Mouse (Mus musculus): ENCODE measurements around the gene Ccm2.

The Ccm2 gene

DNA sequence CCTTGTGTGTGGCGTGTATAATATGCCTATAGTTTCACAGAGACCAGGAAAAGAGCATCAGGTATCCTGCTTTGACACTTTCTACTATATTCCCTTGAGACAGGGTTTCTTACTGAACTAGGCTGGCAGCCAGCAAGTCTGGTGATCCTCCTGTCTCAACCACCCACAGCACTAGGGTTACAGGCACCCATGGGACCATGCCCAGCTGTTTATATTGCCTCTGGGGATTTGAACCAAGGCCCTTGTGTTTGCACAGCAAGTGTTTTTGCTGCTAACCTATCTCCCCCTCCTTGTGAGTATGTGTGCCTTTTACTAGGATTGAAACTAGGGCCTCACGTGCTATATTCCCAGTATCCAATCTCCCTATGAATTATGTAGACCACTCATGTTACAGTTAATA is 34.9 kb downstream of the Ccm2 start:
- no peak for DNase-seq (ENCODE audit: low spot score)

DNA sequence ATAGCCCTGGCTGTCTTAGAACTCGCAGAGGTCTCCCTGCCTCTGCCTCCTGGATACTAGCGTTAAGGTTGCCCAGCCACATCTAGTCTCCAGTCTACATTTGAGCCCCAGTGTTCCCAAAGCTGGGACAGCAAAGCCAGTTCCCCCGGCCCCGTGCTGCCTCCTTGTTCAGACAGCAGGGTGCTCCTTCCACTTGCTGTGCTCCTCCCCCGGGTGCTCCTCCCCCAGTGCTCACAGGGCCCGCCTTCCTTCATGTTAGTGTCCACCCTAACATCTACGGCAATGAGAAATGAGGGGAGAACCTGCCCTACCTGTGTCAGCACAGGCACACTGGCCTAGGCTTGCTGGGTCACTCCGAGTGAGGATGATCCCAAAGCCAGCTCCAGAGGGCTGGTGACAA is 39.1 kb downstream of the Ccm2 start:
- no peak for DNase-seq (ENCODE audit: low spot score)

DNA sequence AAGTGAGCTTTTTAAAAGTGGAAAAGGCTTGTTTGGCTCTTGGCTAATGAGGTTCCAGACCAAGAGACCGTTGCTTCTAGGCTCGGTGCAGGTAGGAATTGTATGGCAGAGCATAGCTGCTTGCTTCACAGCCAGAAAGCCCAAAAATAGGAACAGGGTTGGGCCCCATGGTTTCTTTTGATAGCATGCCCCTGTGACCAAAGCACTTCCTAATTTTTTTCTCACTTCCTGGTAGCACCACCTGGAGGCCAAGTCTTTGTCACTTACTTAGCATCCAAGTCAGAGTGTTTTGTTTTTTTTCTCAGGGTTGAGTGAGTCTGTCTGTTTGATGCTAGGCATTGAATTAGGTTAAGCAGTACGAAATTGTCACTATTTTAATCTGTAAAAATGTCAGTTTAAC is 40.0 kb downstream of the Ccm2 start:
- DNase-seq (ENCODE audit: low spot score), result no peak

DNA sequence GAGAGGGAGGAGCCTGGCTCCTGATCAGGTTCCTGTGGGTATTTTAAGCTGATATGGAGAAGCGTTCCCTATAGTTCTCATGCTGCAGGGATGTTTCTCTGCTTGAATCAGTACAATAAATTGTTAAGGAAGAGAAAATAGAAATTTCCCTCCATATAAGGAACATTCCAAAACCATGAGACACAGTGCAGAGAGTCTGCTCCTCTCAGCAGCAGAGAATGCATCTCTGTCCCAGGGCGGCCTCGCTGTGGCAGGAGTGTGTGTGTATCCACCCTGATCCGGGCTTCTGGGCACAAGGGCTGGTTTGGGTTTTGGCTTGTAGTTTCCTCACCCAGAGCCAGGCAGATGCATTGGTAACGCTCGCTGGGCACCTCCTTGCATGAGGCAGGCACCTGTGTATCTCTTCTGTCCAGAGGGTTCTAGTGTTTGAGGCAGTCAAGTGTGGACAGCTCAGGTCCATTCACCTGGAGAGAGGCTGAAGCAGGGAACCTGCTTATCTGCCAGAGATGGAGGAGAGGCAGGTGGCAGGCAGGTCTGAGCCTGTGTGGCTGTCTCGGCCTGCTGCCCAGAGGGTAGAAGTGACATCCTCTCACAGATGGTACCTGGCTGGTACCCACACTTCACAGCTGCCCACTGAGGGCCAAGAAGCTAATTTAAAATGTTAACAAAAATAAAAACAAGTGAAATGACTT is 40.7 kb downstream of the Ccm2 start:
- DNase-seq (ENCODE audit: low spot score), result no peak

DNA sequence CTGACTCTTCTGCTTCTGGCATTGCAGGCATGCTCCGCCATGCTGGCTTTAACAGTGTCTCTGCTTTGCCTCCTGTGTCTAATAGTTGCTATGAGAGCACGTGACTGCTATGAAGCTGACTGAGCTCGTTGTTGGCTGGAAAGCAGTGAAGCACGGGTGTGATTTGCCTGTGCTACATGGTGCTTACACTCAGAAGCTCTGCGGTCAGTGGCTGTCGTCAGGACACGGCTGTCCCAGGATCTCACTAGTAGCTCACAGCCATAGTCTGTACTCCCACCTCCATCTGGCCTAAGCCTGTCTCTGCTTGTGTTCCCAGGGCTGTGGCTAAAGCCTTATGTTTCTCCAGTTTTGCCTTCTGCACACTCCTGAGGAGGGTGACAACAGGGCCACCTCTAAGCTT is 41.6 kb downstream of the Ccm2 start:
- no peak for DNase-seq (ENCODE audit: low spot score)

DNA sequence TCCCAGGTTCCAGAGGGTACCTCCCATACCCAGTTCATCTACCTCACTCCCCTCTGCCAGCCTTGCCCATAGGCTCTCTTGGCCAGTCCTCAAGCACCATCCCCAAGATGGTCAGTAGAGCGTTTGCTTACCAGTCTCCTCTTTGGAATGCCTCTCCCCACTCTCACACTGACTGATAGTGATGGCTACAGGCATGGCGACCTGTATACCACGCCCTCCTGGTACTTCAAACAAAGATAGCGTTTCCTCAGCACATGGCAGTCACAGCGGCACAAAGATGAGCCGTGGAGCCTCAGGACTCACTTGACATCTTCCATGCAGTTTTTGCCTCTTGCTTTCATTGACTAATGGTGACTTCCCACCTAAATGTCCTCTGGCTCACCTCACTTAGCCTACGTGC is 43.2 kb downstream of the Ccm2 start:
- DNase-seq (ENCODE audit: low spot score), result no peak

DNA sequence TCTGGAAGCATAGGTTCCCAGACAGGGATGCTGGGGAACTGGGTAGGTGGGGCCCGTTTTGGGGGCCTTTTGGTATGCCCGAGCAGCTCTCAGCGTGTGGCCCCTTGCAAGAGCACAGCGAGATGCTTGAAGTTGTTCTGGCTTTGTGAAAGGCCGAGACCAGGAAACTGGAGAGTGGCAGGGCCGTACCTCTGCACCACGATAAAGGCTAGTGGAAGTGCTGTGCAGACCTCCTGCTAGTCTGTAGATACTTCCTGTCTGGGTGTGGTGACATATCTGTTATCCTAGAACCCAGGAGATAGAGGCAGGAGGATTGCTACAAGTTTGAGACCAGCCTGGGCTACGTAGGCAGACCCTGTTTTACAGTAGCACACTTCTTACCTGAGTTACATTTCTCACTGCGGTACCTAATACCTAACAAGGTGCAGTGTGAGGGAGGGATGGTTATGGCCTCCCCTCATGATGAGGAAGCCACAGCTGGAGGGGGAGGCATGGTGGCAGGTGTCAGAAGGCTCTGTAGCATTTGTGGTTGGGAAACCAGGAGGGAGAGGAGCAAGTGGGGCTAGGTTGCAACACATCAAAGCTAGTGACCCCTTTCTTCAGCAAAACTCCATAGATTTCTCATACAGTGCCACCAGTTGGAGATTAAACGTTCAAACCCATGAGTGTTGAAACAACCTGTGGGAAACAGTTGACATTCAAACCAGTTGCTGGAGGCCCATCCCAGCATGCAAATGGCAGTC is 44.4 kb downstream of the Ccm2 start:
- no peak for DNase-seq (ENCODE audit: low spot score)

DNA sequence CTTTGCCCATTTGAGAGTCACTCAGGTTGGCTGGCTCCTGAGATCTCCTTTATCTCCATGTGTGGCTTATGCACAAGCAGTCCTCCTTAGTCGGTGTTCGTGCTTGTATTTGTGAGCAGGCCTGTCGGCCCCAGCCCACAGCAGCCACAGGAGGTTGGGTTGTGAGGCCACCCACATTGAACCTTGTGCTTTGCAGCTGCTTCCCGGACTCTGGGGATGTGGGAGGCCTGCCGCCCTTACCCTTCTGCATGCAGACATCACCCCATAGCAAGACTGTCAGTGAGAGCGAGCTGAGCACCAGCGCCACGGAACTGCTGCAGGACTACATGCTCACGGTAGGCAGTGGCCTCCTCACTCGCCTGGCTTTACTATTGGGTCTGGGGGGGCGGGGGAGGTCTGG is 46.7 kb downstream of the Ccm2 start:
- no peak for DNase-seq (ENCODE audit: low spot score)

DNA sequence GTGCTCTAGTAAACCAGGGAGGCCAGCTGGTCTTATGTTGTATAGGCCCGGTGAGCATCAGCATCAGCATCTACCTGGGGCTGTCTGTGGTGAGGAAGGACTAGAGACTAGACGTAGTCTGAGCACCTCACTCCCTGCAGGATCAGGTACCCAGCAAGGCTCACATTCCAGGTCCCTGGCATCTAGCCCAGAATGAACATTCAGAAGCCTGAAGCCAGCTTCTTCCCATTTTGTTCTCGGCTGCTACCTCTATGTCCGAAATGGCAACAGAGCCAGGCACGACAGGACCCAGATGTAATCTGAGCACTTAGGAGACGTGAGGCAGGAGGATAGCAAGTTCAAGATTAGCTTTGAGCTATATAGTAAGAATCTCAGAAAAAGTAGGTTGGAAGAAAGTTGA is 48.2 kb downstream of the Ccm2 start:
- no peak for DNase-seq (ENCODE audit: low spot score)

DNA sequence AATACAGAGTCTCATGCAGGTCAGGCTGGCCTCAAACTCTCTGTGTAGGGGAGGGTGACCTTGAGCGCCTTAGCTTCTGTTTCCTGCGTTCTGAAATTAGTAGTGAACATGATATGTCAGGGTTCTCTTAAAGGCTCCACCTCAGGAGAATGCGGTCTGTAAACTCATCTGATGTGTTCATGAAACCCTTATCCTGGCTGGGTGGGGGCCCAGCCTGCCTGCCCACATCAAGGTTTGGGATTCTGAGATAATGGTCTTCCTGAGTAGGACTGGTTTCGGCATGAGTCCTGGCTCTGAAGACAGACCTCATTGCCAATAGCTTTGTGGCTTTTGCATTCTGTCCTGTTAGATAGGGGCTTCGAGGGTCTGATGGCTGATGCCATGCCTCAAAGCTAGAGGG is 48.7 kb downstream of the Ccm2 start:
- DNase-seq (ENCODE audit: low spot score), result no peak

DNA sequence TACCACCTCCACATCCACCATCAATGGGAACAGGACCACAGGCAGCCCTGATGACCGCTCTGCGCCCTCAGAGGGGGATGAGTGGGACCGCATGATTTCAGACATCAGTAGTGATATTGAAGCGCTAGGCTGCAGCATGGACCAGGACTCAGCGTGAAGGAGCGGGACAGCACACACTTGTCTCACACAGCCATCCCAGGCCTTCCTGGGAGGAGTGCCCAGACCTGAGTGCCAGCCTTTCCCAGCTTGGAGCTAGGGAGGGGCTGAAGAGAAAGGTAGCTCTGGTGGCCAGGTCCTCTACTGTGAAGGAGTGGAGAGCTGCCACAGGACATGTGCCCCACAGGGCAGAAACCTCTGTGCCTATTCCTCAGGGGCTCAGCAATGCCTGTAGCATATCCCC is 49.5 kb downstream of the Ccm2 start:
- DNase-seq (ENCODE audit: low spot score), result no peak

DNA sequence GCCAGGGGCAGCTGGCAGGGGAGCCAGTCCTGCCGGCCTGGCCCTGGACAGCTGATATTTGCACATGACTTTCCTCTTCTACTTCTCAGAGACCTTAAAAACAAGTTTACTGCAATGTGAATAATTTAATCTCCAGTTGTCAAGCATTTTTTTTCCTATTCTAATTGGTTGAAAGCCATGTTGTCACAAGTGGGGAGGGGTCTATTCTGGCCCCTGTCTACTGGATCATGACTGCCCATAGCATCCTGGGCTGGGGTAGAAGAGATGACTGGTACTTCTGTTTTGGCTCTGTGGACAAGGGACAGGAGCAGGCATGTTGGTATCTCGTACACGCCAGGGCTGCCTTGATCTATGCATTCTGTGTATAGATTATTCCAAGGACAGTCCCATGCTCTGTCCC is 49.9 kb downstream of the Ccm2 start:
- no peak for DNase-seq (ENCODE audit: low spot score)

DNA sequence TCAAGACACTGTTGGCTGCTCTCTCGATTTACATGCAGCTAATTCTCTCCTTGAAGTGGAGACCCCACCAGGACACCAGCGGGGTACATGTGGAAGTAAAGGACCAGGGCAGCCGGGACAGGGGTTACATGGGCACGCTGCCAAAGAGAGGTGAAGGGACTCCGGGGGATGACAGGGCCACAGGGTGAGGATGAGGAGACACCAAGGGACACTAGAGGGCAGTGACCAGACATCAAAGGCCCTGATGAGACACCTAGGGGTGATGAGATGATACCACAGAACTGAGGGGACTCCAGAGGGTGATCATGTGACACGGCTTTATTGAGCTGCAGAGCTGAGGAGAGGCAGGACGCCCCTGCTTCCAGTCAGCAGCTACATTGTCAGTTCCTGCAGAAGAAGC is 50.8 kb downstream of the Ccm2 start:
- no peak for DNase-seq (ENCODE audit: low spot score)

DNA sequence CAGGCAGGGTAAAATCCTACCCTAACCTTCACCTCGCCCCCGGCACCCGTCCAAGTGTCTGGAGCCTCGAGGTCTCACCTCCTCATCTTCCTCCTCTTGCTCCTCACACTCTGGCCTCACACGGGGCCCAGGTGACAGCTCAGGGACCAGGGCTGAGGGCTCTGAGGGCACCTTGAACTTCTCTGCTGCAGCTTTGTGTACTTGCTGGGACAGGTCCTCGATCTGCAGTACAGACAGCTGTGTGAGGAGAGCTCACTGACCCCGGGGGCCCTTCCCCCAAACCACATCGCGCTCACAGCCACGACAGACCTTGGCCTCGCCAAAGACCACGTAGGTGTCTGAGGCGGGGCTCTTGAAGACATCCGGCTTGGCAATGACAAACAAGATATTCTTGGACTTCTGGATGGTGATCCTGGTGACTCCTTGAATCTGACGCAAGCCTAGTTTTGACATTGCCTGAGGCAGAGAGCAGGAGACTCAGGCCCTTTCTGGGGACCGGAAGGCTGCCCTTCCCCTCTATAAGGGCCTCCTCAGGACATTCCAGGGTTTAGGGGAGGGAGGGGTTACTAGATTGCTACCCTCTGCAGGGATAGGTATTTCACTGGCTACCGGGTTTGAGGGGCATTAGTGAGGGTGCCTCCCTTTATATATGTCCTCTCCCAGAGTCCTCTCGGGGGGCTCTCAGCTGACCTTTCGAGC is 51.7 kb downstream of the Ccm2 start:
- DNase-seq (ENCODE audit: low spot score), result no peak

DNA sequence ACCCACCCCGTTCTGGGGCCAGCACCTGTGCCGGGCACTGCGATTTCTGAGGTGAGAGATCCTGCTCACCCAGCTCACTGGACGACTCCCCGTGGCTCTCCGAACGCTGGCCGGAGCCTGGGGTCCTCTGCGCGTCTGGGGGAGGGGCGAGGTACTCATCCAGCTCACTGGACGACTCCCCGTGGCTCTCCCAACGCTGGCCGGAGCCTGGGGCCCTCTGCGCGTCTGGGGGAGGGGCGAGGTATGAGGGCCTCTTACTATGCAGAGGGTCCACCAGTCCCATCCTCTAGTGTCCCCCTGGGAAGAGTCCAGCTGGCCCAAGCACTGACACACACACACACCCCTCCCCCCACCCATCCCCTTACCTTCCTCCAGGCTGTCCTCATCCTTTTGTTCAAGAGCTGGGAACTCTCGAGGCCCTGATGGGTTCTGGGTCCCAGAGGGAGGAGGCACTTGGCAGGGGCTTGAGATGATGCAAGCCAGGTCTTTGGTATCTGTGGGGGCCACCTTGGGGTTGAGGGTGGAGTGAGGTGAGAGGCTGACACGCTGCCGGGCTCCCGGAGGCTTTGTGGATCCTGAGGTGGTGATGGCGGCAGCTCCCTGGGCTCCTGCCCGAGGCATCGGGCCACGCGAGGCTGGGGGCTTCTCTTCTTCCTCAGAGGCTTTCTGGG is 52.5 kb downstream of the Ccm2 start:
- no peak for DNase-seq (ENCODE audit: low spot score)

DNA sequence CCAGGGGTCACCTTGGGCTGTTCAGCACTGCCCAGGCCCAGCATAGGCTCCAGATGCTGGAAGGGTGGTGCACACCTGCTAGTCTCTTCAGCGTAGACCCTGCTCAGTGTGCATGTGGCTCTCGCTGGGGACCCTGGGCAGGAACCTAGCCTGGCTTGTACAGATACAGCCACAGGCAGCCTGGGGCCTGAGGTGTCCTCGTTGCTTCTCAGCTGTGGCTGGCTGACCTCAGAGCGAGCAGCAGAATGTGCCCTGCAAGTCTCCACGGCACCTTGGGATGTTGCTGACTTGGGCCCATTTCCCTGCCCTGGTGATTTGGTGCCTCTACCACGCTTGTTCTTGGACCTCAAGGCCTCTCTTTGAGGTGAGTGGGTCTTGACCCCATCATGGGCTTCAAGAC is 53.1 kb downstream of the Ccm2 start:
- no peak for DNase-seq (ENCODE audit: low spot score)

DNA sequence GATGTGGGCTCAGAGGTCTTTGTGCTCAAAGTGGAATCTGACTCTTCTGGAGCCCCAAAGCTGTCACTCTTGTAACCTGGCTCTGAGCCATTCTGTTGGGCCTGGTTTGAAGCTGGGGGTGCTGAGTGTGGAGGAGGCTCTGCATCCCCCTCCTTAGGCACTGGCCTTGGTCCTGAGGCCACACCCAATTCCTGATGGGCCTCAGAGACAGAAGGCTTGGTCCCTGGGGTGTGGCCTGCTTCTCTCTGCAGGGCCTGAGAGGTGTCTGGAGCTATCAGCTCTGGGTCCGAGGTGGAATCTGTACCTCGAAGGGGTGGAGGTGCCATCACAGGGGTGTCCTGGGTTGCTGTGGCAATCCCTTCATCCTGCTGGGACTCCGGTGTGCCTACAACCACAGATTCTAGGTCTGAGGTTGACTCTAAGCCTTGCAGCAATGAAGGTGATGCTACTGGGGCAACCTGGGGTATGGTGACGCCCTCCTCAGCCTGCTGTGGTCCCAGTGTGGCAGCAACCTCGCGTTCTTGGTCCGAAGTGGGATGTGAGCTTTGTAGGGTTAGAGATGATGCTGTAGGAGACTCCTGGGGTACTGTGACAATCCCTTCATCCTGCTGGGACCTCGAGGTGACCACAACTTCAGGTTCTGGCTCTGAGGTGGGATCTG is 53.7 kb downstream of the Ccm2 start:
- no peak for DNase-seq (ENCODE audit: low spot score)

DNA sequence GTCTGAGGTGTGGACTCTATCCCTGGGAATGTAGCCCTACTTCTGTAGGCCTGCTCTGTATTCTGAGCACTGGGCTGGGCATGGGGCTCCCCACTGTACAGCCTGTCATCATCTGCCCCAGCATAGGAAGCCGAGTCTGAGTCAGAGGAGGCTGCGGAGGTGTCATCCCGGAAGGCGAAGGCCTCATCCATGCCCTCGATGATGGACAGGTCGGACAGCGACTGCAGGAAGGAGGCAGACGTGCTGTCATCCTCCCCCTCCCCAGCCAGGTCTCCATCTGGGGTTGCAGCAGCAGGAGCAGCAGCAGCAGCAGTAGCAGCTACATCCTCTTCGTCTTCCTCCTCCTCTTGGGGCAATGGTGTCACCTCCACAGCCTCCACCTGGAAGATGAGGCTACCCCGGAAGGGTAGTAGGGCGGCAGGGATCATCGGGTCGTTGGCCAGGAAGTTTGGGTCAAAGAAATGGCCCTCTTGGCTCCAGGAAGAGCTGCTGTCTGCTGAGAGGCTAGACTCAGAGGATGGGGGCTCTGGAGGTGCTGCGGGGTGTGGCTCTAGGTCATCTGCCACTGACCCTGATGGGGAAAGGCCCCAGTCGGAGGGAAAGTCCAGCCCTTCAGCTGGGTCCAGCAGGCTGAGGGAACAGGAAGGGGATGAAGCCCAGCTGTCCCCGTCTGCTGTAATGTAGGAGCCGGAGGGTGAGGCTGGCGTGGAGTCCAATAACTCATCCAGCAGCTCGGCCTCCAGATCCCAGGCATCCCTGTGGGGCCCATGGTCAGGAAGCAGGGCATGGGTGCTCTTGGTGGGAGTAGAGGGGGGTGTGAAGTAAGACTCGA is 55.2 kb downstream of the Ccm2 start:
- DNase-seq (ENCODE audit: low spot score), result no peak

DNA sequence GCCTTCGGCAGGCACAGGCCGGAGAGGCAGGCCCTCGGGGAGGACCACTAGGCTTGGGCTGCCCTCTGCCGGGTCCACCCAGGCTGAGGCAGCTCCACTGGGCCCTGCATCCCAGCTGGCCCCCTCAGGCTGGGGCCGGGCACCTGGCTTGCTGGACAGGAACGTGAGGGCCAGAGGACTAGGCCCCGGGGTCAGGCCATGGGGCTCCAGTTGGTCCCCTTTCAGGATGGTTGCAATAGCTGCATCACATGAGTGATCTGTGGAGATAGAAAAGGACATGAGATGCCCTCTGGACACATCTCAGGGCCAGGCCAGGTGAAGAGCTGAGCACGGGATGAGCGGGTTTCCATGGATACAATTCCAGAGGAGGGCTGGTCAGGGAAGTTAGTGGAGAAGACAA is 56.0 kb downstream of the Ccm2 start:
- DNase-seq (ENCODE audit: low spot score), result no peak

DNA sequence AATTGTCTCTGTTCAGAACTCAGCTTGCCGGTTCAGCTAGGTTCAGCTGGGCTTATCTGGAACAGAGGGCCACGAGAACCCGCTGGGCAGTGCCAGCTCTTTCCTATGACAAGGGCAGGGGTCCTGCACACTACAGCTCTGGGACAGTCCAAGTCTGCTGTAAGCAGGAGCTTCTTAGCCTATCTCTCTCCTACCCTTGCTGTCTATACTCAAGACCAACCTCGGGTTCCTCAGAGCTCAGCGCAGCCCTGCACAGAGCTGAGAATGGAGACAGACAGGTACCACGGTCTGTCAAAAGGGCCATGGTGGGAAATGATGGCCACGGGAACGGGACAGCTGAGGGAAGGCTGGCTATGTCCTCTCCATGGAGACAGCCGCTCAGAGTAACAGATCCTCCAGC is 56.5 kb downstream of the Ccm2 start:
- no peak for DNase-seq (ENCODE audit: low spot score)

DNA sequence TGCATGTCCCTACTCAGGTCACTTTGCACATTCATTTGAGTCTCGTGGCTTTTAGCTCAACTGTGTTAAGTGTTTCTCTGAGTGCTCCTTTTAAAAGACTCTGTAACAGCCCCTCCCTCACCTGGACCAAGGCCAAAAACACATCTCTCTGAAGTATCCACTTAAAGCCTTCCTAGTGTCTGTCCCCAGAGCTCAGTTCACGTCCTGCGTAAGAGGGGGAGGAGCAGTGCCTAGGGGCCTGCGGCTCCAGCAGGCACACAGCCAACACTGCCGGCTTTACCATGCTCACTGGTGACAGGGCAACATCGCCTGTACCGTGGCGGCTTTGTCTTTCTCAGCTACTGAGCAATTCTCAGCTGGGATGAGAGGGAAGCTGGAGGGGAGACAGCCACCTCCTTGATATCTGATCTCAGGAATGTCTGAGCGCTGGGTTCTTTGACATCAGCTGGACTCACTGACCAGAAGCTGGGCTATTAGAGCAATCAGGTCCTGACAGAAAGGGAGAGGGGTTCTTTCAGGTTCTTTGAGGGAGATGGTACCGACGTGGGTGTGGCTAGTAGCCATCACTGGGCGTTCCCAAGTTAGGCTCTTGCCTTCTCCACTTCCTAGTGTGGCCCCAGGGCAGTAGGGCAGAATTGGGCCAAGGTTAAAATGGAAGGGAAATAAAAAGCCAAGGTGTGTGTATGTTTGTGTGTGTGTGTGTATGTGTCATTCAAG is 57.4 kb downstream of the Ccm2 start:
- no peak for DNase-seq (ENCODE audit: low spot score)

Data from urinary bladder, postnatal 10 days (tissue).